Mouse (Mus musculus) liver, embryonic 14.5 days (tissue): Measurements from ENCODE around the gene Calhm1. TPM values are rescaled to one million over a fixed set of nuclear protein-coding genes. Genes with fewer than 3 reads are reported as not detected.

ENCODE experiments used
- ATAC-seq: fragments of 200-750 bp; cut with Nextera tagmentation; 2 replicates; pipeline ENCODE4 v1.8.0; 2017; ENCODE audit warnings: moderate number of reproducible peaks, mild to moderate bottlenecking, moderate library complexity; ENCODE audit not compliant: insufficient read depth
- DNase-seq, 3 experiments: peaks; one replicate each; pipeline ENCODE4 v3.0.0-alpha.2; 2012 to 2013; ENCODE audit warnings: low read depth in 3 of 3, low spot score in 3 of 3
- H3K27ac ChIP-seq: fragments of 300-500 bp; sonication (generic); 2 replicates; pipeline ENCODE4 v1.5.1; 2014; ENCODE audit warnings: moderate library complexity, mild to moderate bottlenecking, control low read depth, inconsistent platforms
- H3K27me3 ChIP-seq: fragments of 300-500 bp; sonication (generic); 2 replicates; pipeline ENCODE4 v1.6.1; 2014; ENCODE audit warnings: mild to moderate bottlenecking, low read length, moderate library complexity; ENCODE audit not compliant: control insufficient read depth, insufficient read depth
- H3K36me3 ChIP-seq: fragments of 300-500 bp; sonication (generic); replicated peaks from 2 replicates; pipeline ENCODE4 v1.6.1; 2014; ENCODE audit warnings: low read depth; ENCODE audit not compliant: control insufficient read depth, insufficient read depth
- H3K4me1 ChIP-seq, 2 experiments: fragments of 200-500 bp in 1 of 2; fragments of 300-500 bp in 1 of 2; sonication (generic) in 1 of 2; replicated peaks; 2 replicates each; pipeline ENCODE4 v1.6.1; 2012 to 2014; ENCODE audit warnings: antibody characterized with exemption in 1 of 2, inconsistent platforms in 1 of 2, low read length in 1 of 2; ENCODE audit not compliant: control insufficient read depth in 2 of 2, insufficient read depth in 2 of 2
- H3K4me2 ChIP-seq: fragments of 300-500 bp; sonication (generic); 2 replicates; pipeline ENCODE4 v1.6.1; 2014; ENCODE audit warnings: low read depth, mild to moderate bottlenecking, control low read depth, moderate library complexity
- H3K4me3 ChIP-seq, 2 experiments: fragments of 200-500 bp in 1 of 2; fragments of 300-500 bp in 1 of 2; sonication (generic) in 1 of 2; 2 replicates each; pipeline ENCODE4 v1.5.1; 2012 to 2014; ENCODE audit warnings: low read depth in 2 of 2, low read length in 2 of 2, mild to moderate bottlenecking in 2 of 2, control low read depth in 1 of 2, inconsistent platforms in 1 of 2, moderate library complexity in 1 of 2; ENCODE audit not compliant: insufficient read depth in 1 of 2
- H3K9ac ChIP-seq: fragments of 300-500 bp; sonication (generic); replicated peaks from 2 replicates; pipeline ENCODE4 v1.6.1; 2014; ENCODE audit warnings: mild to moderate bottlenecking, control low read depth, moderate library complexity
- H3K9me3 ChIP-seq: fragments of 300-500 bp; sonication (generic); 2 replicates; pipeline ENCODE4 v1.6.1; 2016; ENCODE audit warnings: low read length, mixed read lengths; ENCODE audit not compliant: control insufficient read depth
- CTCF ChIP-seq: IDR thresholded peaks from 2 replicates; pipeline ENCODE4 v1.5.1; 2016; ENCODE audit warnings: antibody characterized with exemption, low read depth, control low read depth
- EP300 ChIP-seq: IDR thresholded peaks from 2 replicates; pipeline ENCODE4 v1.6.1; 2016; ENCODE audit warnings: antibody characterized with exemption, low read depth
- WGBS: fragments of 180-500 bp; shearing (Covaris S2); extraction: QIAGEN DNeasy Blood & Tissue Kit; methylation state at CpG from one replicate; pipeline ENCODE4 v1.1.7; 2014; ENCODE audit not compliant: insufficient replicate concordance; 5-methylcytosine and 5-hydroxymethylcytosine counted together
- polyA plus RNA-seq, 2 experiments: library from polyadenylated mRNA; depleted of rRNA in 1 of 2; stranded (reverse) in 1 of 2; unstranded in 1 of 2; fragments of >200 nt; fragmentation: Nextera tagmentation in 1 of 2; extraction: Ambion mirVana in 1 of 2; gene quantifications; 2 replicates each; pipeline versions ENCODE4 v1.2.1 to v1.2.3; 2012 to 2014

The Calhm1 gene
- polyA plus RNA-seq, 2 experiments = not detected

DNA sequence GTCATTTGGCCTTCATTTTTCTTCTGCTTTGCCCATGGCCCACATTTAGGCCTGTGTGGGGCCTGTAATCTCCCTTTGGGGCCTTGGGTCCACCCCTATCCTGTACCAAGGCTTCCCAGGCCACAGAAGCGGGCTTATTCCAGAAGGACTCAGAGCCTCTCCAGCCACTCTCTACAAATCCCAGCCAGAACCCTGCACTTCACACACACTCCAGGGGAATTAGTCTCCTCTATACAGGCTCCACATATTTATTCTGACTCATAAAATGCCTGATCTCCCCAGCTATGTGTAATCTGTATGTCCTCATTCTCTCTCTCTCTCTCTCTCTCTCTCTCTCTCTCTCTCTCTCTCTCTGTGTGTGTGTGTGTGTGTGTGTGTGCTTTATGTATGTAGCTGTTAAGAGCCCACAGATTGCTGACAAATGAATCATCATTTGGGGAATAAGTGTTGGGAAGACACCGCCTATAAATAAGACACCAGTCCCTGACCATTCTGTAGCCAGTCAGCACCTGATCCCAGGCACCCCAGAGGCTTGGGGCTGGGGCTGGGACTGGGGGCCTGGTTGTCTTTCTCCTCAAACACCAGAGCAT lies 33.0 kb upstream of the Calhm1 start:
- Histone ChIP-seq H3K9ac (no peak overlapping the region), H3K9me3 (no peaks in the 10 kb centered on the region), H3K4me1 (0 out of 4 replicates have a peak, but pooled peaks cover 0 to 2% of the 10 kb centered on the region in 2 experiments), H3K4me3 (no peak overlapping the region), H3K36me3 (no peaks in the 10 kb centered on the region), H3K27me3 (peaks cover 40% of the 10 kb centered on the region), H3K4me2 (no peak overlapping the region), H3K27ac (no peak overlapping the region)
- ATAC-seq (no peak), DNase-seq (no peak)
- TF ChIP-seq EP300 (no peak), CTCF (no peak)
- 58% methylated on average over 2 of the region's 2 CpGs for WGBS

DNA sequence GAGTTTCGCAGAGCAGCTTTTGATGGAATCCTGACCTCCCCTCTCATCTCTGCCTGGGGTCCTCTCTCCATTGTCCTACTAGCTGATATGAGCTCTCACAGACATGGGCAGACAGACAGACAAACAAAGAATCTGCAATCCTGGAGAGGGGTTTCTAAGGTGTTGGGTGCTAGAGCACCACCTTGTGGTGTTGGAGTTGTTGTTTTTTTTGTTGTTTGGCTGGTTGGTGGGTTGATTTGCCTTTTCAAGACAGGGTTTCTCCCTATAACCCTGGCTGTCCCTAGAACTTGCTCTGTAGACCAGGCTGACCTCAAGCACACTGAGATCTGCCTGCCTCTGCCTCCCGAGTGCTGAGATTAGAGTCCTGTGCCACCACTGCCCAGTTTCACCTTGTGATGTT lies 31.4 kb upstream of the Calhm1 start:
- TF ChIP-seq CTCF (no peak), EP300 (no peak)
- no peaks in the 10 kb centered on the region for H3K36me3 ChIP-seq
- no peak overlapping the region for H3K4me2 ChIP-seq
- H3K27ac ChIP-seq = no peak overlapping the region
- ATAC-seq (no peak), DNase-seq (no peak)
- 45% methylated on average over 2 of the region's 2 CpGs for WGBS
- H3K9me3 ChIP-seq = no peaks in the 10 kb centered on the region
- H3K27me3 ChIP-seq = peaks cover 31% of the 10 kb centered on the region
- no peak overlapping the region for H3K4me3 ChIP-seq
- H3K9ac ChIP-seq = no peak overlapping the region
- 0 out of 4 replicates have a peak, but pooled peaks cover 0 to 2% of the 10 kb centered on the region in 2 experiments for H3K4me1 ChIP-seq

DNA sequence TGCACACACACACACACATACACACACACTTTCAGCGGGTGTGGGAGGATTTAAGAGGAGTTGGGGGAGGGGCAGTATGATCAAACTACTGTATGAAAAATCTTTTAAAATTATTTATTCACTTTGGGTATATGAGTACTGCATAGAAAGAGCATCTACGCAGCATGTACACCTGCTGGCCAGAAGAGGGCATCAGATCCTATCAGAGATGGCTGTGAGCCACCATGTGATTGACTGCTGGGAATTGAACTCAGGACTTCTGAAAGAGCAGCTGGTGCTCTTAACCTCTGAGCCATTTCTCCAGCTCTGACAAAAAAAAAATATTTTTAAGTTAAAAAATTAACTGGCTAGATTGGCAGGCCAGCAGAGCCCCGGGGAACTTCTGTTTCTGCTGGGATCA lies 30.5 kb upstream of the Calhm1 start:
- peaks cover 22% of the 10 kb centered on the region for H3K27me3 ChIP-seq
- TF ChIP-seq CTCF (peak; percentile 52), EP300 (no peak)
- H3K4me2 ChIP-seq = no peak overlapping the region
- H3K9me3 ChIP-seq = no peaks in the 10 kb centered on the region
- no peaks in the 10 kb centered on the region for H3K36me3 ChIP-seq
- H3K27ac ChIP-seq = no peak overlapping the region
- WGBS = 39% methylated on average over 3 of the region's 3 CpGs
- ATAC-seq (no peak), DNase-seq (no peak)
- 0 out of 4 replicates have a peak, but pooled peaks cover 0 to 2% of the 10 kb centered on the region in 2 experiments for H3K4me1 ChIP-seq
- H3K4me3 ChIP-seq = no peak overlapping the region
- no peak overlapping the region for H3K9ac ChIP-seq

DNA sequence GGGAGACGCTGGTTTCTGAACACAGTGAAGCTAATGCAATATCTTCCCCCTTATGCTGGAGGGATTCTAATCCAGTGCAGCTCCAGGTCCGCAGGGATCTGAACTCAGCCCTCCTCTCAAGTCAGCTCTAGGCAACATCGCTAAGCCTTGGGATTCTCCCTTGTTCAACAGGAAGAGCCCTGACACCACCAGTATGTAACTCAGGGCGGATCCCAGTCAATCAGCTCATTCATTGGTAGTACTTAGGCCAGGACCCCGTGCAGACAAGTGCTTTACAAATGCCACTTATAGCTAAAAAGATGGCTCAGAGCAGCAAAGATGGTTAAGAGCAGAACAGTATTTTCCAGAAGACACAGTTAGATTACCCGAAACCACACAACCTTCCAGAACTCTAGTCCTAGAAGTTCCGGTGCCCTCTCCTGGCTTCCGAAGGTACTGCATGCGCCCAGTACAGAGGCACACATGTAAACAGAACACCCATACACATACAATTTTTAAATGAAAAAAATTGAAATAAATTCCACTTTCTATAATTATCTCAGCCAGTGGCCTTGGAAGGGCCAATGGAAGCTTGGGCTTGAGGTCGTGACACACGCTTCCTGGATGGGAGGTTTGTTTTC lies 24.8 kb upstream of the Calhm1 start:
- peaks cover 2% of the 10 kb centered on the region; the same call in 1 of the 2 replicates for H3K27me3 ChIP-seq
- TF ChIP-seq EP300 (no peak), CTCF (peak; percentile 84)
- peak; percentile 42 to 55 (median 50) for DNase-seq
- no peak overlapping the region for H3K27ac ChIP-seq
- H3K9ac ChIP-seq = no peak overlapping the region; the same call in 1 of the 2 replicates
- H3K36me3 ChIP-seq = no peaks in the 10 kb centered on the region
- peak overlapping the region; percentile 50 for H3K4me2 ChIP-seq
- H3K4me1 ChIP-seq = peaks cover 0 to 4% of the 10 kb centered on the region in 2 experiments; a peak in 2 of 4 replicates
- ATAC-seq = no peak
- 14% methylated on average over 11 of the region's 11 CpGs for WGBS
- no peaks in the 10 kb centered on the region for H3K9me3 ChIP-seq
- H3K4me3 ChIP-seq = peak overlapping the region in 1 of 2 experiments; percentile 14; a peak in 1 of 4 replicates

DNA sequence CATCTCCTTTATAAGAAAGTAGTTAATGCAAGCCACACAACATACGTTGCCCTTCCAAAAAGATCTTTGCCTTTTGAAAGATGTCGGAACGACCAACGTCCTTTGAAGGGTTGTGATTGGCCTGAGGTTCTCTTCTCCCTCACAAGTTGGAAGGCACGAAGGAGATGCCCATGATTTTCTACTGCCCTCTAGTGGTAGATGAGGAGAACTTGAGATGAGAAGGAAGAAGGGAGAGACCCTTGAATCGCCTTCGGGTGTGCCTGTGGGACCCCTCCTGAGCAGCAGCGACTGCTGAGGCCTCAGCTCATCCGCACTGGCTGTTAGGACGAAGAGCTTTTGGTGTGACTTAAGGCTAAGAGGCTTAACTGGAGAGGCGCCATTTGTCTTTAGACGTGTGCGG lies 24.2 kb upstream of the Calhm1 start:
- ATAC-seq (no peak), DNase-seq (peak in 2 of 3 experiments; percentile 31 to 44)
- H3K4me1 ChIP-seq = peaks cover 0 to 4% of the 10 kb centered on the region in 2 experiments; a peak in 2 of 4 replicates
- H3K9me3 ChIP-seq = no peaks in the 10 kb centered on the region
- WGBS = 10% methylated on average over 13 of the region's 13 CpGs
- no peaks in the 10 kb centered on the region for H3K36me3 ChIP-seq
- peaks cover 2% of the 10 kb centered on the region; the same call in 1 of the 2 replicates for H3K27me3 ChIP-seq
- peak overlapping the region; percentile 14 to 18; a peak in 1 of 4 replicates for H3K4me3 ChIP-seq
- peak; percentile 87 for TF ChIP-seq CTCF
- TF ChIP-seq EP300 = no peak
- peak overlapping the region; percentile 50 for H3K4me2 ChIP-seq
- H3K27ac ChIP-seq = no peak overlapping the region
- no peak overlapping the region; the same call in 1 of the 2 replicates for H3K9ac ChIP-seq
